Mouse (Mus musculus) embryonic facial prominence, embryonic 15.5 days (tissue): ENCODE data around the gene Jmjd6. TPM values are rescaled to one million over a fixed set of nuclear protein-coding genes. Genes with fewer than 3 reads are reported as not detected.

Source experiments
- ATAC-seq: fragments of 200-750 bp; cut with Nextera tagmentation; 2 replicates; pipeline ENCODE4 v1.8.0; 2017; ENCODE audit warnings: low read depth, moderate TSS enrichment; ENCODE audit not compliant: insufficient number of reproducible peaks, low FRiP score, low TSS enrichment
- H3K27ac ChIP-seq: fragments of 300-500 bp; sonication (generic); replicated peaks from 2 replicates; pipeline ENCODE4 v1.5.1; 2015; ENCODE audit warnings: mild to moderate bottlenecking, inconsistent platforms
- H3K27me3 ChIP-seq: fragments of 300-500 bp; sonication (generic); 2 replicates; pipeline ENCODE4 v1.6.1; 2015; ENCODE audit warnings: inconsistent platforms
- H3K36me3 ChIP-seq: fragments of 300-500 bp; sonication (generic); 2 replicates; pipeline ENCODE4 v1.6.1; 2015; ENCODE audit warnings: mild to moderate bottlenecking, inconsistent platforms
- H3K4me1 ChIP-seq: fragments of 300-500 bp; sonication (generic); 2 replicates; pipeline ENCODE4 v1.6.1; 2015; ENCODE audit warnings: inconsistent platforms
- H3K4me2 ChIP-seq: fragments of 300-500 bp; sonication (generic); replicated peaks from 2 replicates; pipeline ENCODE4 v1.6.1; 2015; ENCODE audit warnings: mild to moderate bottlenecking, inconsistent platforms
- H3K4me3 ChIP-seq: fragments of 300-500 bp; sonication (generic); replicated peaks from 2 replicates; pipeline ENCODE4 v1.5.1; 2015; ENCODE audit warnings: mild to moderate bottlenecking, inconsistent platforms
- H3K9ac ChIP-seq: fragments of 300-500 bp; sonication (generic); 2 replicates; pipeline ENCODE4 v1.6.1; 2015; ENCODE audit warnings: inconsistent platforms
- H3K9me3 ChIP-seq: fragments of 300-500 bp; sonication (generic); replicated peaks from 2 replicates; pipeline ENCODE4 v1.6.1; 2016; ENCODE audit warnings: inconsistent platforms
- WGBS: fragments of 180-500 bp; shearing (Covaris S2); methylation state at CpG from one replicate; pipeline ENCODE4 v1.1.7; 2015; 5-methylcytosine and 5-hydroxymethylcytosine counted together
- polyA plus RNA-seq: library from polyadenylated mRNA; unstranded; fragments of >200 nt; fragmentation: Nextera tagmentation; extraction: Ambion mirVana; gene quantifications from 2 replicates; pipeline ENCODE4 v1.2.1, GENCODE M21; 2015

Jmjd6 gene
- polyA plus RNA-seq, 1 experiment from 2014 or later, result 74.1 TPM

DNA sequence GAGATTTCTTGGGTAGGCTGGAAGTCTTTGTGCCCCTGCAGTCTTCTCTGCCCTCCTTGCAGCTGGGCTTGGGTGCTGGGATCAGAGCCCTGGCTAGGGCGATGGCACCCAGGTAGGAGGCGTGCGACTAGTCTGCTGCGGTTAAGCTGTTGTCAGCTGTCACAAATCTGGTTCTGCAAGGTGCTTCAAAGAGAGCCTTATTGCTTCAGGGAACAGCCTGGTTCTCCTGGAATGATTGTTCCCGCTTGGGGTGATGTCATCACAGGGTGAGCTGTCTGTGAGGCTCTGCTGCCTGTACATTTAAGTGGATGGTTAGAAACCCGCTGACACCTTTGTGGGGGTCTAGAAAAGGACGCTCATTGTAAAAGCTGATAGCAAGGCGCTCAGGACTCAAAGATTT, 26.0 kb upstream of the Jmjd6 start:
- Histone ChIP-seq H3K9ac (no peak overlapping the region), H3K27ac (peak overlapping the region; percentile 70), H3K27me3 (no peaks in the 10 kb centered on the region), H3K4me1 (peaks cover 12% of the 10 kb centered on the region), H3K36me3 (peaks cover 71% of the 10 kb centered on the region), H3K9me3 (no peaks in the 10 kb centered on the region), H3K4me2 (no peak overlapping the region), H3K4me3 (no peak overlapping the region)
- ATAC-seq, result peak; percentile 35; the same call in 1 of the 2 replicates
- 68% methylated on average over 8 of the region's 8 CpGs for whole genome bisulfite sequencing

DNA sequence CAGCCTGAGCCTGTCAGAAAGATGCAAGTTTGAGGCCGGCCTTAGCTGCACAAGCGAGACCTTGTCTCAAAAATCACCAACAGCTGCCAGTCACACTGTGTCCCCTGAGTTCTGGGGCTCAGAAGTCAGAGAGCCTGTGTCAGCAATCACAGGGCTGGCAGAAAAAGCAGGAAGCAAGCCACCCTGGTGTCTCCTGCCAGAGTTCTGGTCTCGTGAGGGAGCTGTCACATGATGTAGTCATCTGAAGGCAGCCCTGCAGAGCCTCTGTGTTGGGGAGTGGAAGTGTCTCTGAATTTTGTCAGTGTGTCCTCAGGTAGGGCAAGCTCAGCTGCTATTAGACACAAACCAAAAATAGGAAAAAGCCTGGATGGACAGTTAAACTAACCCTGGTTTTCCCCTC, 24.9 kb upstream of the Jmjd6 start:
- 33% methylated on average over 3 of the region's 3 CpGs for WGBS
- Histone ChIP-seq H3K27me3 (no peaks in the 10 kb centered on the region), H3K4me3 (no peak overlapping the region), H3K9me3 (no peaks in the 10 kb centered on the region), H3K9ac (no peak overlapping the region), H3K27ac (peak overlapping the region; percentile 70; the same call in 1 of the 2 replicates), H3K36me3 (peaks cover 71% of the 10 kb centered on the region), H3K4me1 (peaks cover 4% of the 10 kb centered on the region), H3K4me2 (no peak overlapping the region)
- ATAC-seq, result no peak

DNA sequence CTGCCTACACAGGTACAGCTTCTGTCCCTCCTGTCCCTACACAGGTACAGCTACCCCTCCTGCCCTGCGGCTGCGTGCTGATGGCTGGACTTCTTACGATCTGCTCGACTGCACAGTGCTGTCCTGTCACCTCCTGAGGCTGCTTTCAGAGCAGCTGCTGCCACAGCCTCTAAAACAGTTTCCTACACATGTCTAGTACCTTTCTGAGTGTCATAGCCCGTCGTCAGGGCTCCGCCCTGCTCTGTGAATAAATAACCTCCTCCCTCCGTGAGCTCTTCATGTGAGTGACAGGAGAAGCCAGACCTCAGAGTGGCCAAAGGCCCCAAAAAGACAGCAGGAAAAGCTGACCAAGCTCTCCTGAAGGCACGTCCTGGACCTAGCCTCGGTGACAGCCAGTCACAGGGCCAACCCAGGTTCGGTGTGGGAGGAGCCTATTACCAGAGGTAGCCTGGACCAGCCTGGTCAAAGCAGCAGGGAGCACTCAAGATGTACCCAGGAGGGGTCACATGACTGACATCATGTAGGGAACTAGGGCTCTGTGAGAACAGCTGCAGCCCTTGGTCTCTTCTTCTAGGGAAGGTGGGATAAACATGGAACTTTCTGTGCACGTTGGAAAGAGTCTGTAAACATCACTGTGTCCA, 22.8 kb upstream of the Jmjd6 start:
- no peak overlapping the region for H3K4me2 ChIP-seq
- peaks cover 77% of the 10 kb centered on the region for H3K36me3 ChIP-seq
- no peaks in the 10 kb centered on the region for H3K9me3 ChIP-seq
- H3K4me3 ChIP-seq, result no peak overlapping the region
- no peak overlapping the region for H3K27ac ChIP-seq
- H3K4me1 ChIP-seq, result peaks cover 2% of the 10 kb centered on the region; the same call in 1 of the 2 replicates
- ATAC-seq, result 0 out of 2 replicates have a peak, but pooled peaks have one; percentile 48
- 76% methylated on average over 12 of the region's 12 CpGs for WGBS
- no peaks in the 10 kb centered on the region for H3K27me3 ChIP-seq
- H3K9ac ChIP-seq, result no peak overlapping the region

DNA sequence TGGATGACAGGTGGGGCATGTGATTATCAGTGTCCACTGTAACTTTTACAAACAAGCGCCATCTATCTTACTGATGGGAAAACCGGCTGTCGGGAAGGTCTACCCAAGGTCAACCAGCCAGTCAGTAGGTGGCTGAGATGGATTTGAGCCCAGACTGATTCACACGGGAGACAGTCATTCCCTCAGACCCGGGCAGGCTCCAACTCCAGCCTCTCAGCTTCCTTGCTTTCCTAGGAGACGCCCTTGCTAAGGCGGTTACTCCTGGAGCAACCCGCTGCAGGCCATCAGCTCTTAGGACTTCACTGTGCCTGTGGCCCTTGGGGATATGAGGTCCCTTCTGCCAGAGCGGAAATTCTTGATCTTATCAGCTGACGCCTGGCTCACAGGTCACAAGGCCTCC, 21.2 kb upstream of the Jmjd6 start:
- 80% methylated on average over 10 of the region's 10 CpGs for WGBS
- Histone ChIP-seq H3K27ac (no peak overlapping the region), H3K27me3 (no peaks in the 10 kb centered on the region), H3K36me3 (peaks cover 82% of the 10 kb centered on the region), H3K9me3 (no peaks in the 10 kb centered on the region), H3K9ac (no peak overlapping the region), H3K4me2 (no peak overlapping the region), H3K4me1 (no peaks in the 10 kb centered on the region), H3K4me3 (no peak overlapping the region)
- no peak for ATAC-seq

DNA sequence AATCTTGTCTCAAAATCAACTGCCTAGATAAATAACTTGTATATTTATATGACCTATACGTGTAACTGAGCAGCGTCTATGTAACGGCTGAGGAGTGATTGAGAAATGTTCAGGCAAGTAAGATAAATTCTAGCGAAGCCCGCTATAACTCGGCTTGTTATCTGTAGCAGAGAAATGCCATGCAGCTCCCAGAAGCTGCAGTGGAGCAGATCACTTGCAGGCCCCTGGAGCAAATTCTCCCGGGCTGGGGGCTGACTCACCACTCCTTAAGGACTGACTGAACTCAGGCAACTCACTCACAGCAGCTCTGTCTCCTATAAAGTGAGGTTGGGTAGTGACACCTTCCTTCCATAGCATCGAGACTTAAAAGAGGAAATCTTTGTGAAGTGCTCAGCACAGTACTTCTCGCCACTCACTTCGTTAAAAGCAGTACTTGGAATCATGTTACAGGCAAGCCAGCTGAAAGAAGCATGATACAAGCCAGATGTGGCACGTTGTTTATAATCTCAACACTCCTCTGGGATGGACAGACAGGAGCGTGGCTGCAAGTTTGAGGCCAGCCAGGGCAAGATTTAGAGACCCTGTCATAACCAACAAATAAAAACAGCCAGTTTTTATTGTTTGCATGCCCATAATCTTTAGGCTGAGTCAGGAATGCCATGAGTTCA, 14.1 kb upstream of the Jmjd6 start:
- H3K9me3 ChIP-seq, result no peaks in the 10 kb centered on the region
- no peak overlapping the region for H3K4me2 ChIP-seq
- no peaks in the 10 kb centered on the region for H3K27me3 ChIP-seq
- H3K4me3 ChIP-seq, result no peak overlapping the region
- no peak for ATAC-seq
- H3K27ac ChIP-seq, result no peak overlapping the region
- peaks cover 10% of the 10 kb centered on the region for H3K4me1 ChIP-seq
- H3K9ac ChIP-seq, result no peak overlapping the region
- peaks cover 36% of the 10 kb centered on the region for H3K36me3 ChIP-seq
- 49% methylated on average over 12 of the region's 12 CpGs for WGBS

DNA sequence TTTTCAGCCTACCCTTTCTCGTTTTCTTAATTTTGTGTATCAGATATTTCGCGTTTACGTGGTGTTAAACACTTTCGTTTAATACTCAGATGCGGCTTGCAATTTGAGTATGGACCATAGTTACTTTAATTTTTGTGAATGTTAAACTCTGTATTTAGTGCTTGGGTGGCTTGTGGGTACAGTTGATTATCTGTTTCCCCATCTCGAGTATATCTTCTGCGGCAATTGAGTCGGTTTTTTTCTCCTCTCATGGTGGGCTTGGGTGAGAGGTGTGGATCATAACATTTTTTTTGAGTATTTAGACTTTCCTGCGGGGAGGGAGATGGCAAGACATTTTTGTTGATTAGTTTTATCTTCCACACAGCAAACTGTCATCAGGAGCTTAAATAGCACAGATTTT, 11.0 kb upstream of the Jmjd6 start:
- H3K27ac ChIP-seq, result peak overlapping the region; percentile 100
- H3K36me3 ChIP-seq, result peaks cover 18% of the 10 kb centered on the region
- H3K4me3 ChIP-seq, result peak overlapping the region; percentile 98
- H3K4me2 ChIP-seq, result peak overlapping the region; percentile 63
- no peak for ATAC-seq
- no peaks in the 10 kb centered on the region for H3K27me3 ChIP-seq
- peaks cover 19% of the 10 kb centered on the region for H3K4me1 ChIP-seq
- H3K9me3 ChIP-seq, result no peaks in the 10 kb centered on the region
- H3K9ac ChIP-seq, result peak overlapping the region; percentile 90
- WGBS, result 22% methylated on average over 10 of the region's 10 CpGs

DNA sequence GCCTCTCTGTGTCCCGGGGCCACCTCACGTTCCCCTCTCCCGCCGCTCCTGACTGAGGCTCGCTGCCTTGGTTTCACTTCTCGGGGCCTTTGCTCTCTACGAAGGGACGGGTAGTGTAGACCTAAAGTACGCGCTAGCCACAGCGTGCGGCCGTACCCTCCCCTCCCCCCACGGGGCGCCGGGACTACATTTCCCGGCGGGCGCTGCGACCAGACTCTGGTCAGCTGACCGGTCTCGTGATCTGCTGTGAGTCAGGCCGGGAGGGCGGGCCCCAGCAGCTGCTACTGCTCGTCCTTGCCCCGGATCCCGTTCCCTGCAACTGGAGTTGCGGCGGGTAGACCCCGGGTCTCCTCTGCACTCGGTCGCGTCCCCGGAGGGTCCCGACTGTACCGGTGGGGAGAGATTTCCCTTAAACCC, 10.3 kb upstream of the Jmjd6 start:
- ATAC-seq, result peak; percentile 90
- WGBS, result under 1% methylated on average over 36 of the region's 36 CpGs
- Histone ChIP-seq H3K4me3 (peak overlapping the region; percentile 98), H3K36me3 (peaks cover 15% of the 10 kb centered on the region), H3K4me1 (peaks cover 19% of the 10 kb centered on the region), H3K9me3 (no peaks in the 10 kb centered on the region), H3K27ac (peak overlapping the region; percentile 100), H3K27me3 (no peaks in the 10 kb centered on the region), H3K4me2 (peak overlapping the region; percentile 63), H3K9ac (peak overlapping the region; percentile 90)

DNA sequence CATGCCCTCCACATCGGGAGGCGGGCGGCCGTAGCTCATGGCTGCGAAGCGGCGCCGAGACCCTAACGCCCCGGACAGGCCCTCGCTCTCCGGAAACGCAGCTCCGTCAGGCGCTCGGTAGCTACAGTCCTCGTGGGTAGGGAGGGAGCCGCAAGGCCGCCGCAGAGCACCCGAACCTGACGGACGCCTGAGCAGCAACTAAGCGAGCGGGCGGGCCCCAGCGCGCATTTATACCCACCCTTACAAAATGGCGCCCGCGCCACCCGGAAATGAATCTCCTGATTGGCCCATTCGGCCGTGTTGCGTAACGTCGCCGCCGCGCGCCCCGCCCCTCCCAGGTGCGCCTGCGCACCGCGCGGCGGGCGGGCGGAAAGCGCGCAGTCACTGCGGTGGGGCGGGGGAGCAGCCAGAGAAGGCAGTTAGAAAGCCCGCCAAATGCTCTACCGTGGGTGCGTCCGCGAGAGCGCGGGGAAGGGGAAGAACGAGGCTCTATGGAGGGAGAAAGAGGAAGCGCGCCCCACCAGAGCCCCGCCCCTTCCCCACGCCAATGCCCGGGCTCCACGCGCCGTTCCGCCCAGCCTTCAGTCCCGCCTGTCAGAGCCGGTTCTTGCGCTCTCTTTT, 9.8 kb upstream of the Jmjd6 start, which contains the start of gene Srsf2:
Gene Srsf2, minus strand, starts transcription at position 204 of the 621 bp plus-strand sequence.
- WGBS, result under 1% methylated on average over 74 of the region's 74 CpGs
- ATAC-seq, result peak; percentile 90
- Histone ChIP-seq H3K4me2 (peak within 1 kb of the TSS; percentile 79), H3K27me3 (no peaks in the 10 kb centered on the region), H3K27ac (peak within 1 kb of the TSS; percentile 100), H3K9me3 (no peaks in the 10 kb centered on the region), H3K36me3 (peaks cover 20% of the 10 kb centered on the region), H3K4me1 (peaks cover 19% of the 10 kb centered on the region), H3K9ac (peak within 1 kb of the TSS; percentile 90), H3K4me3 (peak within 1 kb of the TSS; percentile 98)

DNA sequence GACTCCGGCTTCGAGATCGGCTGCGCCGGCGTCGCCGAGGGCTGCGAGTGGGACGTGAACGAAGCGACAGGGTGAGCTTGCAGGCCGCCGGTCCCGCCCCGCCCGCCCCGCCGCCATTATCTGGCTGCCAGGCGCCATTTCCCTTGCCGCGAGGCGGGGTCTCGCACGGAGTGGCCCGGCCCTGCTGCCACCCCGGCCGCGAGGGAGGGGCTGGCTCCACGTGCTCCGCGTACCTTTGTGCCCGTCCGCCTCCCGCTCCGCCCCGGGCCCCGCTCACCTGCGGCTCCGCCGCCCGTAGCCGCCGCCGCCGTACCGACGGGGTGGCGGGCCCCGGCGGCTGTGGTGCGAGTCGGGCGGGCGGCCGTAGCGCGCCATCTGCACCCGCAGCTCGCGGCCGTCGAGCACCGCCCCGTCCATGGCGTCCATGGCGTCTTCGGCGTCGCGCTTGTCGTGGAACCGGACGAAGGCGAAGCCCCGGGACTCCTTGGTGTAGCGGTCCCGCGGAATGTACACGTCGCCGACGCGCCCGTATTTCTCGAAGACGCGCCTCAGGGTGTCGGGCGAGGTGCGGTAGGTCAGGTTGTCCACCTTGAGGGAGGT, 9.1 kb upstream of the Jmjd6 start, which contains the start of gene Mfsd11:
Gene Mfsd11, plus strand, starts transcription at position 150 of the 600 bp plus-strand sequence.
- Histone ChIP-seq H3K4me3 (peak within 1 kb of the TSS; percentile 98), H3K4me2 (peak within 1 kb of the TSS; percentile 79), H3K9ac (peak within 1 kb of the TSS; percentile 90), H3K4me1 (peaks cover 19% of the 10 kb centered on the region), H3K36me3 (peaks cover 26% of the 10 kb centered on the region), H3K27me3 (no peaks in the 10 kb centered on the region), H3K27ac (peak within 1 kb of the TSS; percentile 100), H3K9me3 (no peaks in the 10 kb centered on the region)
- peak; percentile 71 for ATAC-seq
- under 1% methylated on average over 76 of the region's 91 CpGs for WGBS

DNA sequence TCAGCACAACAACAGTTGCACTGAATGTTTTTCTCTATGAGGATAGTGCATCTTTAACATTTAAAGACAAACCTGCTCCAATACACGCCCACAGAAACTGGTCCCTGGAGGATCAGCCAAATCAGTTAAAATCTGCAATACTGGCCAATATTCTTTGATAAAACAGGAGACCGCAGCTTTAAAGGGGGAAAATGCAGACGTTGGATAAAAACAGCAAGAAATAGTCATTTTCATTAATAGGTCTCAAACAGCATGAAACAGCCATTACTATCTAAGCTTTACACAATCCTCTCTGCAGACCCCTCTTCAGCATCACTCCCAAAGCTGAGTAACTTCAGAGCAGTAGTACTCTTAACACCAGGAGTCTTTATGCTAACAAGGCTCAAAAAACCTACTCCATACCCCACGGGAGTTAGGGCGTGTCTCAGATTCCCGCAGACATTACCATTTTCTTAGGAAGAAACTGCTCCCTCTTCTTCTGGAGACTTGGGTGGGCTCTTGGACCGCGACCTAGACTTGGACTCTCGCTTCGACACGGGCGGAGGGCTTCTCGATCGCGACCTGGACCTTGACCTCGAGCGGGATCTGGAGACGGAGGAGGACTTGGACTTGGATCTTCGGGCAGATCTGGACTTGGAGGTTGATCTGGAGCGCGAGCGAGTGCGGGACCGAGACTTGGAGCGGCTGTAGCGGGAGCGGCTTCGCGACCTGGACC, 8.5 kb upstream of the Jmjd6 start:
- ATAC-seq, result no peak
- Histone ChIP-seq H3K4me1 (peaks cover 20% of the 10 kb centered on the region), H3K4me3 (peak overlapping the region; percentile 98), H3K27ac (peak overlapping the region; percentile 100), H3K27me3 (no peaks in the 10 kb centered on the region), H3K9me3 (no peaks in the 10 kb centered on the region), H3K9ac (peak overlapping the region; percentile 90), H3K4me2 (peak overlapping the region; percentile 79), H3K36me3 (peaks cover 27% of the 10 kb centered on the region)
- WGBS, result under 1% methylated on average over 29 of the region's 29 CpGs
